Mouse (Mus musculus): ENCODE measurements at regions not wholly inside any gene's neighbourhood (a gene's known extent, or its start where the extent isn't known, plus 50 kb on each side); places are given as distances from the start of the nearest gene placed in this dataset.

DNA sequence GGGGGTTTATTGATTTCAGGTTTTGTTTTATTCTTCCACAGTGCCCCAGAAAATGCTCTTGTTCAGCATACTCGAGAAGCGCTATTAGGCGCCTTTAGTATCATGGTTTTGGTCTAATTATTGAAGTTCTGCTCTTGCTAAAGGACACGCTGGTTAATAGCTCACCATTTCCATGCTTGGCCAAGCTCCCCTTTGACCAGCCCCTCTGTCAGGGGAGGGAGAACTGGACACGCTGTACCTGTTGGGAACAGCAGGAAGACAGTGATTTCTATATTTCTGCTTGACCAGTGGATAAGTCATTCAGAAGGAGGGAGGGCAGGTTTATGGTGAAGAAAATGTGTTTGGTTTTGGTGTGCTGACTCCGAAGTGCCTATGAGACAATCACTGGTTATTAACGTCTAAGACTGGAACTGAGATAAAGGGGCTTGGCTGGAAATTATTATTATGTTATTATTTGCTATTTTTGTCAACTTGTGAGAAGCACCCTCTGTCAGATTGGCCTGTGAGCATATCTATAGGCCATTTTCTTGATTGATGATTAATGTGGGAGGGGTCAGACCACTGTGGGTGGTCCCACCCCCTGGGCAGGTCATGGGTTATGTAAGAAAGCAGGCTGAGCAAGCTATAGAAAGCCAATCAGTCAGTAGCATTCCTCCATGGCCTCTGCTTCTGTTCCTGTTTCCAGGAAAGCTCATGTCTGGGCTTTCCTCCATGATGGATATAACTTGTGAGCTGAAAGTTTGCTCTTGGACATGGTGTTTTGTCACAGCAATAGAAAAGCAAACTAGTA, 51.2 kb upstream of the Tanc2 start:
- DNase-seq, result no peak

DNA sequence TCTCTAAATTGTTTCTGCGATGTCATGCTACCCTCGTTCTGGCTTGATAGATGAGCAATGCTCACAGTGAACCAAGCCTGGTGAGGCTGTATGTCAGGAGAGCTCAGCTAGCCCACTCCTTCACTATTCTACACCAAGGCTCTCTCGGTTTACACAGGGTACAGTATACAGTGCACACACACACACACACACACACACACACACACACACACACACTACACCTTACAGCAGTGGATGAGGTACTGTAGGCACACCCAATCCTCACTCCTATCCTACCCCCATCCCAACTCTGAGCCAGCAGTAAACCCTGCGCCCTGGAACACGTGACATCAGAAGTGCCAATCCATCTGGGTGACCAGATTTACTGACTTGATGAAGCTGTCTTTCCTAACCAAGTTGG, 57.2 kb upstream of the Tanc2 start:
- no peak for DNase-seq

DNA sequence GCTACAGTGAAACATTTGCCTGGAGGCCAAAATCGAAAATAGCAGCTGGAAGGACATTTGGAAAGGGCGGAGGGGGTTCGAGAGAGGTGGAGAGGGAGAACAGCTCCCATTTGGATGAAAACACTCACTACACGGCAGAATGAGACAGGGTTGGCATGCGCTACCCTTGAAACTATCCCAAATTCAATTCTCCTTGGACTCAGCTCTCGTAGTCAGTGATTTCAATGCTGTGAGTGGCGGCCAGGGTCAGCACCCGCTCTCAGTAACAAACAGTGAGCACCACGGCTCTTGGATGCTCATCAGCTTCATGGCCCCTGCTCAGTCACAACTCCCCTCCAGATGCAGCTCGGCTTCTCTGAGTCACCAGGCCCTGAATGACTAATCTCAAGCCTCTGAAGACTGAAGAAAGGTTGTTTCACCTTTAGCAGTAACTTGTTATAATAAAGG, 59.1 kb upstream of the Tanc2 start:
- peak; percentile 13 to 17 for DNase-seq

DNA sequence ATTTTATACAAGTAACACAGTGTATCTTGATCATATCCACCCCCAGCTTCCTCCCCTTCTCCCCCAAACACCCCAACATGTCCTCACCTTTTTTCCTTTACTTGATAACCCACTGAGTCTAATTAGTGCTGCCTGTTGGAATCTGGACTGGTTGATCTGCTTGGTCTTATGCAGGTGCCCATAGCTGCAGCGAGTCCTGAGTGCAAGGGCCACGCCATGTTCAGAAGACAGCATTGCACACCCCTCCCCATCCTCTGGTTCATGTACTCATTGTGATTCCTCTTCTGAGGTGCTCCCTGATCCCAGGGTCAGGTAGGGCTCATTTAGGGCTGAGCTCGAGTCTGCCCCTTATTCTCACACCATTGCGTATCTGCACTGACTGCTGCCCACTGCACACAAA, 63.7 kb upstream of the Tanc2 start:
- no peak for DNase-seq

DNA sequence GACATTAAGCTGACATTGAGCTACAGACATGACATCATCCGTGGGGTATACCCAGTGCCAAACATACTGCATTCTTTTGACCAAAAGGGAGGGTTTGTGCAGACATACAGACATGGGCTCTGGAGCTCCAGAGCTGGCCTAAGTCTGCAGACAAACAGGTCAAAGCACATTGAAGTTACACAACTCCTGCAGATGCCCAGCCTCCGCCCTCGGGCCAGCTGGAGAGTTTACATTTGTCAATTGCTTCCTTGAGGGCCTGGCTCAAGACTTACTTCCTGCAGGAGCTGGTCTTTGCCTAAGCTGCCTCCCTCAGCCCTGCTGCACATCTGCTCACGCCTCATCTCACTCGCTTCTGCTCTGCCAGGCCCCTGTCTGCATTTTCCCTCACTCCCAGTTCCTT, 64.2 kb upstream of the Tanc2 start:
- DNase-seq, result peak; percentile 89 to 93

DNA sequence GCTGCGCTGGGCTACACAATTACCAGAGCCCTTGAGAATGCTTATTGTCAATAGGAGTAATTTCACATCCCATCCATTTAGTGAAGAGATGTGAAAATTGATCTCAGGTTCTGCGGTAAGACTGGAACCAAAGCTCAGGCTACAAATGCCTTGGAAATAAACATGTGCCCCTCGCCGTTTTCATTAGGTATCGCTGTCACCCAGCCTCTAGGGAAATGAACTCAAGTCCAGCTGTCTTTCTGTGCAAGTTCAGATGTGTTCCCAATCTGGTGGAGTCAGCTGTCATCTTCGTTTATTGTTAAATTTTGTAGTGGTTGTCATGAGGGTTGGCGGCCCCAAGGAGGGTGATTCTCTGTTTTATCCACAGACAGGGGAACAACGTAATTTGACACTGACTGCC, 65.4 kb upstream of the Tanc2 start:
- no peak for DNase-seq

DNA sequence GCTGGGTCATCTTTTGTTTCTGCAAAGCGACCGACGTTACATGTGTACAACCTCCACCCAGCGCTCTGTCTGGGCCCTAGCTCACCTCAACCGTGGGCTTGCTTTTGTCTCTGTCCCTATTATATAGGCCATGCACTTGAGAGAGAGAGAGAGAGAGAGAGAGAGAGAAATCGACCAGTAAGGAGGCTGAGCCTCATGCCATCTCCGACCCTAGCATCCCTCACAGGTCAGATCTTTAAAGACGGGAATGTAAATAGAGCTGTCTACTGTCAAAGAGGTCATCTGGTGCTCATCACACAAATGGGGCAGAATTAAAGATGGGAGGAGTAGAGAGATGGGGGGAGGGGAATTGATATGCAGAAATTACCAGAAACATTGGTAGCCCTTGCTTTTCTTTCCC, 66.0 kb upstream of the Tanc2 start:
- DNase-seq, result no peak

DNA sequence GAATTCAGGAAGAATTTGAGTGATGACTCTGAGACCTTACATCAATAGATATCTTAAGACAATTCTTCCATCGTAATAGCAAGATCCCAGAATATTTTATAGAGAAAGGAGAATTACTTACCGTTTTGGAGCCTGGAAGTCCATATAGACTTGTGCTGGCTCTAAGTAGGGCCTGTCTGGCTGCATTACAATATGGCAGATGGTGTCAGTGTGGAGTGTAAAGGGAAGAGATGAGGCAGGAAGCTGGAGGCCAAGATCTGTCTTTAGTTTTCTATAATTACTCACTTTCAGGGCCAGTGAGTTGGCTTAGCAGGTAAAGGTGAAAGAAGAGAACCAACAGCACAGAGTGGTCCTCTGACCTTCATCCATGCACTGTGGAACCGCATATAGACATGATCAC, 63.9 kb upstream of the March10 start:
- no peak for DNase-seq

DNA sequence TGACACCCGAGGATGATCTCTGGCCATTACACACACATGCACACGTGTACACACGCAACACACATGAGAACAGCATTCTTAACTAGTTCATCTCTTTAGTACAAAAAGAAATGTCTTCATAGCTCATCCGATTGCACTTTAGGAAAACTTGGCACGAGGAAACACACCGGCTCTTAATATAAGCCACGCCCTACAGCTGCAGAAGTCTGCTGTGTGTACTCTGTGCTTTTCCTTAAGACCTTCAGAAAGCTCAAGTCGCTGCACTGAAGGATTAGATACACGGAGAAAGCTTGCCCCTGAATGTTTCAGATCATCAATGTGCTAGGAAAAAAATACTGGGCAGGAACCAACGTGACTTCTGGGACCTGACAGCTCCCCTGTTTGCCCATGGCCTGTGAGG, 56.7 kb upstream of the March10 start:
- no peak for DNase-seq

DNA sequence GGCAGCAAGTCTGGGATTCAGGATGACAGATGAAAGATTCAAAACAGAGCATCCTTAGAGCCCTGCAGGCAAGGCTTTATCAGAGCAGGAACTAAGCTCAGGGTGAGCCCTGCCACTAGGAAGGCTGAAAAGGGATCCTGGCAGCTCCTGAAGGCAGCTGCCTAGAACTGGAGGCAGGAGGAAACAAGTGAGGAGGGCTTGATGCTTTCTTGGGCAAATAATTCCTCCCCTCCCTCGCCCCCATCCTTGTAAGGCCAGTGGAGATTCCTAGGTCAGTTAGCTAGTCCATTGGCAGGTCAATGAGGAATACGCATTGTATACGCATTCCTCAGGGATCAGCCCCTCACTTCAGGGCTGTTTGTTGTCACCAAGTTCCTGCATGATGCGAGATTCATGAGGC, 54.1 kb upstream of the March10 start:
- no peak for DNase-seq

DNA sequence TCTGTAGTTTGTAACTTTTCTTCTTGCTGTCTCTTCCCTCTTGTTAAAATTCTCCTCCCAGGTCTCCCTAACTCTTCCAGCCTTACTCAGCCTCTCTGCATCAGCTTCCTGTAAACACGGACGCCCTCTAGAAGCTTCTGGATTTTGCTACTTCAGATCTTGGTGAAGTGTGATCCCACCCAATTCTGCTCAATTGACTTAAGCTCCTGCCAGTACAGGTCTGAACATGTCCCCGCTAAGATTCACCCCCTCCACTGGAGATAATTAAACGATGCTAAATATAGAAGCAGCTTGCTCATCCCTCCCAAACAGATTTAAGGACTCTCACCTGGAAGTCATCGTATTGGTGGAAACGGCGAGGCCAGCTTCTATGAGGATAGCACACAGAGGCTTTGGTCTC, 53.5 kb upstream of the March10 start:
- DNase-seq, result no peak

DNA sequence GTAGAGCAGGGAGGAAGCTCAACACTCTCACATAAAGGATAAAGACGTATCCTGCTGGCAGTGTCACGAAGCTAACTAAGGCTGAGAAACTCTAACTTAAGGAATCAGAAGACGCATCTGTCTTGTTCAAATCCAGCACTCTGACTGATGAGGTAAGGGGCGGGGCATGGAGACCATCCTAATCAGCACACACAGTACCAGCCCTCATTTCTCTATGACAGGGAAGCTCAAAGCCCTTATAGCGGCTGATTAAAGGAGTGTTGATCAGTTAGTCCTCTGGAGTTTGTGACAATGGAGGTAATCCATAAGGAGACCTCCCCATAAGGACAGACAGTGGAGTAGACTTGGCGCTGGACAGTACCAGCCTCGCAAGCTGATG, 52.1 kb upstream of the March10 start:
- DNase-seq, result no peak

DNA sequence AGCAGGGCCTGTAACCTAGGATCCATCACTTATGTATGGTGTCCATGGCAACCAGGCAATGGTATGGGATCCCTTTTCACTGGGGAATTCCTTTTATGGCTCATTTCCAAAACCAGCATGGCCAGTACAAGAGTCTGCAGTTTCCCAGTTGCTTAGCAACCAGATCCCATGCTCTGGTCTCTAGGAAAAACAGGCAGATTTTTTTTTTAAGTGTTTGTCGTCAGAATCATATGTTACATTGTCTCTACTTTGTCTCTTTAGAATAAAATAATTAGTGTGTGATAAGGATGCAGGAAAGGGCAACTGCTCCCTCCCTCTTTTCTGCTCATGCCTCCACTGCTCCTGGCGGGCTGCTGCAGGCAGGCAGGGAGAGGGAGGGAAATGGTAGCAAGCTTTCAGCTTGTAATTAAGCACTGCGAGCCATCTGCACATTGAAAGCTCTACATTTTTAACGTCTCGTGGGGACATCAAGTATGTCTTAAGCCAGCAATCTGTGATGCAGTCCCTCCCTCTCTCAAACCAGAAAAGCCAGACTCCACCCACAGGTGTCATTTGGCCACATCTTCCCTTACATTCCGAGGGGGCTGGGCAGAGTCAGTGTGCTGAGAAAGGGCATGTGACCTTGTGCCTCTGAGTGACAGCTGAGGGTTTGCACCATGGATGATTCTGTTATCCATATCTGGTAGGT, 51.6 kb upstream of the March10 start:
- DNase-seq, result no peak

DNA sequence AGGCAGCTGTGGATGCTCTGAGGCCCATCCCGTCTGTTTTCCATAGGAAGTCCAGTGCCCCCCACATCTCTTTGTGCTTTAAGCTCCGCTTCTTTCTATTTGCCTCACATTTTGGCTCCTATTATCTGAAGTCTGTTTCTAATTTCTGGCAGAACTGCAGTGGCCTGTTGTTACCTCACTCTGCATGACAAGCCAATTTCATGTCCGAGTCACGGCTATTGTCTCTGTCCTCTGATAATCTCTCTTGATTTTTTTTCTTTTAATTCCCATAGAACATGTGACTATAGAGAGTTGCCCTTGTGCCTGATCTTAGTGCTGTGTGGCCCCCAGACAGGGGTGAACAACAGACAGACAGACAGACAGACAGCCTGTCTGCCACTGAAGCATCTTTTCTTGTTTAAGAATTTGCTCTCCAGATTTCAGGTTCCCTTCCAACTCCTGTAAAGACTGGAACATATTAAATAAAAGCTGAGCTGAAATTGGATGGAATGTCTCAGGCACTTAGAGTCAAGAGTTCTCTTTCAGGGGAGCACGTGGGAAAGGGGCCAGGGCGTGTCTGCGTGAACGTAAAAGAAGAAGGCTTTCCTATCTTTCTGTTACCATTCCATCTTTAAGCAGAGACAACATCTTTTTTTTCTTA, 50.9 kb upstream of the March10 start:
- DNase-seq, result peak in 1 of 2 experiments; percentile 13

Measured in lung, adult 18-20 months (tissue).